ENCODE assay signal across 10 mouse cellular contexts in genomic region chr11:116079511-116079910, GRCm38 (mm10). TPM values are rescaled to one million over a fixed set of nuclear protein-coding genes. Genes with fewer than 3 reads are reported as not detected.
DNase-seq lines count a peak whose midpoint lies in the region; ATAC-seq and TF ChIP-seq lines count a peak whose summit lies in the region.
"Had no signal": no experiment of that assay in that cellular context is flagged by ENCODE, and none has a peak within 500 bp of the region (broad histone marks: within the 10 kb centered on the region; RNA-seq: fewer than 3 reads in every experiment).

No protein-coding gene starts in this region.

- H3K36me3 ChIP-seq in heart, embryonic 10.5 days = peaks cover 57% of the 10 kb centered on the region
- H3K36me3 ChIP-seq in ES-Bruce4 (ENCODE audit: control insufficient read depth, insufficient read depth, low read length, poor library complexity, severe bottlenecking) = peaks cover 42% of the 10 kb centered on the region
- peaks cover 58% of the 10 kb centered on the region for H3K36me3 ChIP-seq in embryonic facial prominence, embryonic 10.5 days (replicated peaks)
- H3K36me3 ChIP-seq in limb, embryonic 12.5 days = peaks cover 57% of the 10 kb centered on the region

- H3K4me3 ChIP-seq in heart, embryonic 10.5 days = no peak overlapping the region
- H3K4me3 ChIP-seq in ES-Bruce4 (ENCODE audit: low read depth, low read length) = no peak overlapping the region
- no peak overlapping the region; the same call in 1 of the 2 replicates for H3K4me3 ChIP-seq in embryonic facial prominence, embryonic 10.5 days
- no peak overlapping the region for H3K4me3 ChIP-seq in limb, embryonic 12.5 days (replicated peaks)
- H3K4me3 ChIP-seq: midbrain, embryonic 12.5 days had no signal

- H3K9ac ChIP-seq in ES-Bruce4 (ENCODE audit: low read depth, poor library complexity, severe bottlenecking) = no peak overlapping the region
- H3K9ac ChIP-seq in limb, embryonic 12.5 days (replicated peaks) = no peak overlapping the region

- no peaks in the 10 kb centered on the region for H3K27me3 ChIP-seq in heart, embryonic 10.5 days (ENCODE audit: insufficient read depth, poor library complexity, severe bottlenecking)
- no peaks in the 10 kb centered on the region for H3K27me3 ChIP-seq in ES-Bruce4 (ENCODE audit: control insufficient read depth, insufficient read depth, low read length, poor library complexity, severe bottlenecking)
- H3K27me3 ChIP-seq in embryonic facial prominence, embryonic 10.5 days (replicated peaks; ENCODE audit: low read depth, poor library complexity, severe bottlenecking) = no peaks in the 10 kb centered on the region
- no peaks in the 10 kb centered on the region for H3K27me3 ChIP-seq in limb, embryonic 12.5 days
- H3K27me3 ChIP-seq: midbrain, embryonic 12.5 days had no signal

- H3K9me3 ChIP-seq in heart, embryonic 10.5 days = no peaks in the 10 kb centered on the region
- H3K9me3 ChIP-seq in ES-Bruce4 (replicated peaks; ENCODE audit: control insufficient read depth, insufficient read depth, low read length, poor library complexity, severe bottlenecking) = no peaks in the 10 kb centered on the region
- H3K9me3 ChIP-seq in embryonic facial prominence, embryonic 10.5 days = no peaks in the 10 kb centered on the region
- no peaks in the 10 kb centered on the region for H3K9me3 ChIP-seq in limb, embryonic 12.5 days
- H3K9me3 ChIP-seq: midbrain, embryonic 12.5 days had no signal

- H3K4me2 ChIP-seq in limb, embryonic 12.5 days = no peak overlapping the region
- H3K4me2 ChIP-seq: midbrain, embryonic 12.5 days had no signal

- no peak for DNase-seq in heart, embryonic 10.5 days (ENCODE audit: low spot score)
- DNase-seq in heart, adult 9 months (ENCODE audit: low spot score in 2 of 2) = no peak
- DNase-seq in embryonic facial prominence, embryonic 10.5 days (ENCODE audit: low spot score) = no peak
- DNase-seq in gastrocnemius, postnatal 10 days = no peak
- no peak for DNase-seq in urinary bladder, postnatal 4 days (ENCODE audit: low spot score in 2 of 2)
- no peak for DNase-seq in kidney, adult 11 months
- DNase-seq: spleen, adult 18-20 months had no signal

- no peak for TF ChIP-seq CTCF in ES-Bruce4 (IDR thresholded peaks at IDR 0.05; ENCODE audit: low read depth, low read length)

- WGBS in heart, embryonic 10.5 days = 79% methylated on average over 10 of the region's 10 CpGs
- WGBS in embryonic facial prominence, embryonic 10.5 days = 80% methylated on average over 10 of the region's 10 CpGs
- WGBS in limb, embryonic 12.5 days = 81% methylated on average over 10 of the region's 10 CpGs

- ATAC-seq in limb, embryonic 12.5 days (ENCODE audit: insufficient number of reproducible peaks, insufficient read depth, low FRiP score, low TSS enrichment, low read depth) = no peak

- TF ChIP-seq EP300 in ES-Bruce4 (IDR thresholded peaks at IDR 0.05; ENCODE audit: insufficient read depth, low read depth, low read length) = no peak

- peak overlapping the region; percentile 84; the same call in 1 of the 2 replicates for H3K27ac ChIP-seq in heart, embryonic 10.5 days
- H3K27ac ChIP-seq in ES-Bruce4 (ENCODE audit: insufficient read depth, low read length) = peak overlapping the region; percentile 49
- peak overlapping the region; percentile 76; the same call in 1 of the 2 replicates for H3K27ac ChIP-seq in embryonic facial prominence, embryonic 10.5 days (replicated peaks)
- H3K27ac ChIP-seq in limb, embryonic 12.5 days = peak overlapping the region; percentile 50; the same call in 1 of the 2 replicates

- peaks cover 53% of the 10 kb centered on the region for H3K4me1 ChIP-seq in heart, embryonic 10.5 days
- no peaks in the 10 kb centered on the region for H3K4me1 ChIP-seq in ES-Bruce4 (ENCODE audit: control insufficient read depth, insufficient read depth, low read length)
- H3K4me1 ChIP-seq in embryonic facial prominence, embryonic 10.5 days = peaks cover 60% of the 10 kb centered on the region
- peaks cover 19% of the 10 kb centered on the region for H3K4me1 ChIP-seq in limb, embryonic 12.5 days (replicated peaks)

- no peak for TF ChIP-seq POLR2A in ES-Bruce4 (IDR thresholded peaks at IDR 0.05; ENCODE audit: insufficient read depth, low read length)

RNA-seq across cellular contexts. Expression of gene Unc13d, which starts 1.8 kb away (rescaled TPM):
- polyA plus RNA-seq in heart, embryonic 10.5 days (2016; fragmentation: Nextera tagmentation; extraction: Ambion mirVana) = 6.1 and 7.2 TPM in 2 replicates
- 4.7 and 5.7 TPM in 2 replicates for polyA plus RNA-seq in ES-Bruce4 (2011; ENCODE audit: insufficient read depth, insufficient read length, low read depth, missing spikeins)
- 2.9 TPM in 2 replicates for polyA plus RNA-seq in embryonic facial prominence, embryonic 10.5 days (2016; fragmentation: Nextera tagmentation; extraction: Ambion mirVana)
- 1.4 and 1.7 TPM in 2 replicates for polyA plus RNA-seq in limb, embryonic 12.5 days (2016; fragmentation: Nextera tagmentation; extraction: Ambion mirVana)
- total RNA-seq in gastrocnemius, postnatal 10 days (2021) = under 1 TPM; 0.45 TPM

RNA-seq across cellular contexts. Expression of gene Wbp2, which starts 7.3 kb away (rescaled TPM):
- 122 and 158 TPM in 2 replicates for polyA plus RNA-seq in heart, embryonic 10.5 days (2016; fragmentation: Nextera tagmentation; extraction: Ambion mirVana)
- 179 and 198 TPM in 2 replicates for polyA plus RNA-seq in ES-Bruce4 (2011; ENCODE audit: insufficient read depth, insufficient read length, low read depth, missing spikeins)
- 74.2 and 76.8 TPM in 2 replicates for polyA plus RNA-seq in embryonic facial prominence, embryonic 10.5 days (2016; fragmentation: Nextera tagmentation; extraction: Ambion mirVana)
- 33.2 and 36.6 TPM in 2 replicates for polyA plus RNA-seq in limb, embryonic 12.5 days (2016; fragmentation: Nextera tagmentation; extraction: Ambion mirVana)
- 10 to 100 TPM; 64.8 to 66.8 TPM for total RNA-seq in gastrocnemius, postnatal 10 days (2021)

RNA-seq across cellular contexts. Expression of gene Trim47, which starts 47.5 kb away (rescaled TPM):
- 25.9 and 38.7 TPM in 2 replicates for polyA plus RNA-seq in heart, embryonic 10.5 days (2016; fragmentation: Nextera tagmentation; extraction: Ambion mirVana)
- 3.9 and 7.1 TPM in 2 replicates for polyA plus RNA-seq in ES-Bruce4 (2011; ENCODE audit: insufficient read depth, insufficient read length, low read depth, missing spikeins)
- polyA plus RNA-seq in embryonic facial prominence, embryonic 10.5 days (2016; fragmentation: Nextera tagmentation; extraction: Ambion mirVana) = 4.5 and 4.7 TPM in 2 replicates
- 6.0 and 7.9 TPM in 2 replicates for polyA plus RNA-seq in limb, embryonic 12.5 days (2016; fragmentation: Nextera tagmentation; extraction: Ambion mirVana)
- total RNA-seq in gastrocnemius, postnatal 10 days (2021) = 10 to 100 TPM; 21.9 to 31.7 TPM

RNA-seq across cellular contexts. Expression of gene Unk, which starts 49.4 kb away (rescaled TPM):
- polyA plus RNA-seq in heart, embryonic 10.5 days (2016; fragmentation: Nextera tagmentation; extraction: Ambion mirVana) = 33.3 and 37.1 TPM in 2 replicates
- polyA plus RNA-seq in ES-Bruce4 (2011; ENCODE audit: insufficient read depth, insufficient read length, low read depth, missing spikeins) = 33.9 and 35.8 TPM in 2 replicates
- 49.4 and 50.9 TPM in 2 replicates for polyA plus RNA-seq in embryonic facial prominence, embryonic 10.5 days (2016; fragmentation: Nextera tagmentation; extraction: Ambion mirVana)
- 50.0 and 51.8 TPM in 2 replicates for polyA plus RNA-seq in limb, embryonic 12.5 days (2016; fragmentation: Nextera tagmentation; extraction: Ambion mirVana)
- total RNA-seq in gastrocnemius, postnatal 10 days (2021) = 10 to 100 TPM; 13.6 to 15.8 TPM

RNA-seq across cellular contexts. Expression of gene Trim65, which starts 51.4 kb away (rescaled TPM):
- polyA plus RNA-seq in heart, embryonic 10.5 days (2016; fragmentation: Nextera tagmentation; extraction: Ambion mirVana) = 3.6 and 3.8 TPM in 2 replicates
- 0.78 and 1.2 TPM in 2 replicates for polyA plus RNA-seq in ES-Bruce4 (2011; ENCODE audit: insufficient read depth, insufficient read length, low read depth, missing spikeins)
- 1.9 and 2.3 TPM in 2 replicates for polyA plus RNA-seq in embryonic facial prominence, embryonic 10.5 days (2016; fragmentation: Nextera tagmentation; extraction: Ambion mirVana)
- 2.1 and 3.0 TPM in 2 replicates for polyA plus RNA-seq in limb, embryonic 12.5 days (2016; fragmentation: Nextera tagmentation; extraction: Ambion mirVana)
- total RNA-seq in gastrocnemius, postnatal 10 days (2021) = 1 to 10 TPM; 3.3 to 3.6 TPM
